12 mouse cellular contexts compared by ENCODE assay signal in genomic region chr9:67869691-67870450, GRCm38 (mm10). TPM values are rescaled to one million over a fixed set of nuclear protein-coding genes. Genes with fewer than 3 reads are reported as not detected.
DNase-seq lines count a peak whose midpoint lies in the region; ATAC-seq lines count a peak whose summit lies in the region.
"Had no signal": no experiment of that assay in that cellular context is flagged by ENCODE, and none has a peak within 500 bp of the region (broad histone marks: within the 10 kb centered on the region; RNA-seq: fewer than 3 reads in every experiment).

No protein-coding gene starts in this region.

- H3K4me3 ChIP-seq in liver, embryonic 11.5 days (ENCODE audit: low read depth, low read length): no peak overlapping the region
- H3K4me3 ChIP-seq in intestine, embryonic 16.5 days (ENCODE audit: low read length): no peak overlapping the region
- H3K4me3 ChIP-seq: gastrocnemius, adult 2 months; hindbrain, embryonic 10.5 days; neural tube, embryonic 12.5 days had no signal

- H3K9me3 ChIP-seq in liver, embryonic 11.5 days (ENCODE audit: control insufficient read depth, low read length): no peaks in the 10 kb centered on the region
- H3K9me3 ChIP-seq in intestine, embryonic 16.5 days (ENCODE audit: control insufficient read depth, low read length): no peaks in the 10 kb centered on the region
- H3K9me3 ChIP-seq: hindbrain, embryonic 10.5 days; neural tube, embryonic 12.5 days had no signal

- peak; percentile 73 for ATAC-seq in erythroid progenitor cell, adult 5-6 weeks (replicated peaks; ENCODE audit: low FRiP score, poor library complexity, severe bottlenecking)
- ATAC-seq in liver, embryonic 11.5 days (replicated peaks; ENCODE audit: low FRiP score): peak; percentile 88
- ATAC-seq in intestine, embryonic 16.5 days: no peak

- H3K27me3 ChIP-seq in liver, embryonic 11.5 days (replicated peaks; ENCODE audit: control insufficient read depth, insufficient read depth, low read length): no peaks in the 10 kb centered on the region
- no peaks in the 10 kb centered on the region for H3K27me3 ChIP-seq in intestine, embryonic 16.5 days (replicated peaks; ENCODE audit: control insufficient read depth, insufficient read depth, low read length)
- H3K27me3 ChIP-seq: neural tube, embryonic 12.5 days had no signal

- H3K36me3 ChIP-seq in liver, embryonic 11.5 days (ENCODE audit: control insufficient read depth, insufficient read depth, low read length): peaks cover 2% of the 10 kb centered on the region; the same call in 1 of the 2 replicates
- H3K36me3 ChIP-seq in intestine, embryonic 16.5 days (ENCODE audit: control insufficient read depth, insufficient read depth, low read length): no peaks in the 10 kb centered on the region
- H3K36me3 ChIP-seq: hindbrain, embryonic 10.5 days; neural tube, embryonic 12.5 days had no signal

- H3K4me1 ChIP-seq in liver, embryonic 11.5 days (replicated peaks; ENCODE audit: control insufficient read depth, insufficient read depth, low read length): peaks cover 15% of the 10 kb centered on the region
- no peaks in the 10 kb centered on the region for H3K4me1 ChIP-seq in intestine, embryonic 16.5 days (ENCODE audit: control insufficient read depth, insufficient read depth, low read length)
- H3K4me1 ChIP-seq: neural tube, embryonic 12.5 days had no signal

- 0 out of 2 replicates have a peak overlapping the region, but pooled peaks have one; percentile 5 for H3K4me2 ChIP-seq in liver, embryonic 11.5 days
- H3K4me2 ChIP-seq in intestine, embryonic 16.5 days (ENCODE audit: low read depth, low read length): no peak overlapping the region
- H3K4me2 ChIP-seq: neural tube, embryonic 12.5 days had no signal

- no peak overlapping the region for H3K9ac ChIP-seq in liver, embryonic 11.5 days (ENCODE audit: low read depth, low read length)
- H3K9ac ChIP-seq in intestine, embryonic 16.5 days (ENCODE audit: low read depth, low read length): no peak overlapping the region
- H3K9ac ChIP-seq: neural tube, embryonic 12.5 days had no signal

- WGBS in liver, embryonic 11.5 days: 73% methylated on average over 16 of the region's 16 CpGs
- 80% methylated on average over 16 of the region's 16 CpGs for WGBS in intestine, embryonic 16.5 days

- H3K27ac ChIP-seq in liver, embryonic 11.5 days (ENCODE audit: low read depth, low read length): peak overlapping the region; percentile 40
- no peak overlapping the region for H3K27ac ChIP-seq in intestine, embryonic 16.5 days (ENCODE audit: low read length)
- H3K27ac ChIP-seq: gastrocnemius, adult 2 months; hindbrain, embryonic 10.5 days; neural tube, embryonic 12.5 days had no signal

- DNase-seq in cerebellum, adult 8-10 months: peak; percentile 12
- DNase-seq in cerebellum, postnatal 4 days (ENCODE audit: low spot score in 2 of 2): no peak
- DNase-seq in 416B (ENCODE audit: low read depth): peak; percentile 68
- DNase-seq in liver, embryonic 11.5 days (ENCODE audit: low spot score): no peak
- DNase-seq in kidney, adult 9 months: no peak
- no peak for DNase-seq in cerebellum, adult 9-10 months
- DNase-seq: gastrocnemius, adult 2 months; kidney, postnatal 14 days had no signal

RNA-seq across cellular contexts. Expression of gene Vps13c, which starts 29.7 kb away (rescaled TPM):
- 13.8 and 15.1 TPM in 2 replicates for total RNA-seq in erythroid progenitor cell, adult 5-6 weeks (2015; ENCODE audit: low replicate concordance)
- total RNA-seq in erythroid progenitor cell, adult 5-6 weeks (2017; ENCODE audit: low replicate concordance): 6.1 and 10.1 TPM in 2 replicates
- polyA plus RNA-seq in liver, embryonic 11.5 days (2014; fragmentation: Nextera tagmentation; extraction: Ambion mirVana): 13.5 and 14.7 TPM in 2 replicates
- 4.2 and 4.5 TPM in 2 replicates for polyA plus RNA-seq in intestine, embryonic 16.5 days (2015; fragmentation: Nextera tagmentation; extraction: Ambion mirVana)

RNA-seq across cellular contexts. Expression of gene C2cd4a, which starts 37.7 kb away (rescaled TPM):
- not detected in 2 replicates for total RNA-seq in erythroid progenitor cell, adult 5-6 weeks (2015; ENCODE audit: low replicate concordance)
- not detected in 2 replicates for total RNA-seq in erythroid progenitor cell, adult 5-6 weeks (2017; ENCODE audit: low replicate concordance)
- polyA plus RNA-seq in liver, embryonic 11.5 days (2014; fragmentation: Nextera tagmentation; extraction: Ambion mirVana): 2.6 and 4.2 TPM in 2 replicates
- 0.24 and 0.54 TPM in 2 replicates for polyA plus RNA-seq in intestine, embryonic 16.5 days (2015; fragmentation: Nextera tagmentation; extraction: Ambion mirVana)
- total RNA-seq: gastrocnemius, adult 2 months had no signal
- polyA plus RNA-seq: hindbrain, embryonic 10.5 days had no signal

Comparison
In these comparisons a context has a peak if more than half of its experiments do, and no peak if none do; other contexts are left out.
1. DNase-seq: peak in cerebellum, adult 8-10 months (single experiment) and 416B (single experiment); none in cerebellum, postnatal 4 days (0 of 2), liver, embryonic 11.5 days (single experiment), kidney, adult 9 months (single experiment) and cerebellum, adult 9-10 months (single experiment).